Mouse (Mus musculus) megakaryocyte, embryonic 14.5 days (primary cell): ENCODE results near the gene Lama5.

Experiments used
- FLI1 ChIP-seq: IDR thresholded peaks from 2 replicates; pipeline ENCODE4 v1.6.1; 2012; ENCODE audit warnings: low read length, inconsistent platforms, mixed read lengths
- GATA1 ChIP-seq: IDR thresholded peaks from 3 replicates; pipeline ENCODE4 v1.6.1; 2012; ENCODE audit warnings: mixed read lengths, low read length, inconsistent platforms, borderline replicate concordance

- TF ChIP-seq GATA1, result no peak
- no peak for TF ChIP-seq FLI1
These were observed 30.8 kb upstream of the Lama5 start for GRCm38 (mm10) chr2:180256296-180257000.
